Mouse (Mus musculus) layer of hippocampus, postnatal 36 days (tissue): ENCODE data around the gene 4930524B15Rik. TPM values are rescaled to one million over a fixed set of nuclear protein-coding genes. Genes with fewer than 3 reads are reported as not detected.
"Not testable (repeated sequence)": the region's sequence is repeated elsewhere in the genome, so short reads cannot be mapped to it uniquely, and the experiment has no call there.

Experiments
- DNase-seq, 2 experiments: peaks; one replicate each; pipeline ENCODE4 v3.0.0; 2022
- total RNA-seq, 2 experiments: library from RNA; stranded (reverse); gene quantifications; 2 replicates each; pipeline ENCODE4 v1.2.3; 2021

The 4930524B15Rik gene
- total RNA-seq, result not detected

- no peak for DNase-seq
Measured at GRCm38 (mm10) chr11:31965256-31966134, at the start of gene 4930524B15Rik. Gene 4930524B15Rik, plus strand, starts transcription at chr11:31965592.

- no peak for DNase-seq
Measured at GRCm38 (mm10) chr11:31917769-31918168, 47.6 kb upstream of the 4930524B15Rik start.

- DNase-seq, result no peak
Measured at GRCm38 (mm10) chr11:31930051-31930450, 35.3 kb upstream of the 4930524B15Rik start.

GRCm38 (mm10) chr11:31935652-31936051 lies 29.7 kb upstream of the 4930524B15Rik start:
- no peak for DNase-seq

GRCm38 (mm10) chr11:31936910-31937525 lies 28.4 kb upstream of the 4930524B15Rik start:
- no peak for DNase-seq

- DNase-seq, result peak; percentile 65 to 72
Measured at GRCm38 (mm10) chr11:31940898-31941639, 24.3 kb upstream of the 4930524B15Rik start.

- peak in 1 of 2 experiments; percentile 24 for DNase-seq
Measured at GRCm38 (mm10) chr11:31941640-31942638, 23.5 kb upstream of the 4930524B15Rik start.

- DNase-seq, result no peak
Measured at GRCm38 (mm10) chr11:31945471-31945870, 19.9 kb upstream of the 4930524B15Rik start.

- DNase-seq, result peak in 1 of 2 experiments; percentile 15
Measured at GRCm38 (mm10) chr11:31948462-31949330, 16.7 kb upstream of the 4930524B15Rik start.

GRCm38 (mm10) chr11:31949331-31949785 lies 16.0 kb upstream of the 4930524B15Rik start:
- DNase-seq, result peak; percentile 40 to 77

- no peak for DNase-seq
Measured at GRCm38 (mm10) chr11:31960071-31960470, 5.3 kb upstream of the 4930524B15Rik start.

GRCm38 (mm10) chr11:31963993-31964392 lies 1.4 kb upstream of the 4930524B15Rik start:
- DNase-seq, result no peak

- no peak for DNase-seq
Measured at GRCm38 (mm10) chr11:31974132-31974531, 8.7 kb downstream of the 4930524B15Rik start.

GRCm38 (mm10) chr11:31974826-31975225 lies 9.4 kb downstream of the 4930524B15Rik start:
- no peak for DNase-seq

- no peak for DNase-seq
Measured at GRCm38 (mm10) chr11:31975678-31976077, 10.3 kb downstream of the 4930524B15Rik start.

- no peak for DNase-seq
Measured at GRCm38 (mm10) chr11:31976137-31976536, 10.7 kb downstream of the 4930524B15Rik start.

GRCm38 (mm10) chr11:31980089-31980488 lies 14.7 kb downstream of the 4930524B15Rik start:
- not testable (repeated sequence) for DNase-seq

GRCm38 (mm10) chr11:31981830-31982229 lies 16.4 kb downstream of the 4930524B15Rik start:
- DNase-seq, result no peak

- DNase-seq, result not testable (repeated sequence)
Measured at GRCm38 (mm10) chr11:31982247-31982943, 17.0 kb downstream of the 4930524B15Rik start.

GRCm38 (mm10) chr11:31983249-31983648 lies 17.9 kb downstream of the 4930524B15Rik start:
- no peak for DNase-seq
